Mouse (Mus musculus) liver, postnatal 0 days (tissue): Measurements from ENCODE around the gene Pias4. TPM values are rescaled to one million over a fixed set of nuclear protein-coding genes. Genes with fewer than 3 reads are reported as not detected.
"Not testable (repeated sequence)": the region's sequence is repeated elsewhere in the genome, so short reads cannot be mapped to it uniquely, and the experiment has no call there.

ENCODE experiments used
- ATAC-seq: fragments of 200-750 bp; cut with Nextera tagmentation; 2 replicates; pipeline ENCODE4 v1.8.0; 2017; ENCODE audit warnings: mild to moderate bottlenecking, moderate library complexity
- DNase-seq: peaks from one replicate; pipeline ENCODE4 v3.0.0-alpha.2; 2016
- H3K27ac ChIP-seq: fragments of 300-500 bp; sonication (generic); 2 replicates; pipeline ENCODE4 v1.5.1; 2014; ENCODE audit warnings: antibody characterized with exemption, moderate library complexity, mild to moderate bottlenecking, low read depth
- H3K27me3 ChIP-seq: fragments of 300-500 bp; sonication (generic); 2 replicates; pipeline ENCODE4 v1.6.1; 2014; ENCODE audit warnings: low read length, control low read depth, mixed read lengths; ENCODE audit not compliant: insufficient read depth
- H3K36me3 ChIP-seq: fragments of 300-500 bp; sonication (generic); replicated peaks from 2 replicates; pipeline ENCODE4 v1.6.1; 2014; ENCODE audit warnings: mild to moderate bottlenecking, control low read depth, low read length, moderate library complexity, mixed read lengths; ENCODE audit not compliant: insufficient read depth
- H3K4me1 ChIP-seq: fragments of 300-500 bp; sonication (generic); 2 replicates; pipeline ENCODE4 v1.6.1; 2014; ENCODE audit warnings: antibody characterized with exemption, mild to moderate bottlenecking, control low read depth; ENCODE audit not compliant: insufficient read depth
- H3K4me2 ChIP-seq: fragments of 300-500 bp; sonication (generic); 2 replicates; pipeline ENCODE4 v1.6.1; 2014; ENCODE audit warnings: low read depth, mild to moderate bottlenecking, low read length, moderate library complexity, mixed read lengths
- H3K4me3 ChIP-seq: fragments of 300-500 bp; sonication (generic); 2 replicates; pipeline ENCODE4 v1.5.1; 2014; ENCODE audit warnings: low read depth, low read length
- H3K9ac ChIP-seq: fragments of 300-500 bp; sonication (generic); replicated peaks from 2 replicates; pipeline ENCODE4 v1.6.1; 2014; ENCODE audit warnings: mild to moderate bottlenecking, moderate library complexity
- H3K9me3 ChIP-seq: fragments of 300-500 bp; sonication (generic); 2 replicates; pipeline ENCODE4 v1.6.1; 2016; ENCODE audit warnings: mild to moderate bottlenecking, control low read depth, low read length, mixed read lengths
- CTCF ChIP-seq: sonication (generic); IDR thresholded peaks from 2 replicates; pipeline ENCODE4 v1.5.1; 2016; ENCODE audit warnings: antibody characterized with exemption, low read depth
- EP300 ChIP-seq: IDR thresholded peaks from 2 replicates; pipeline ENCODE4 v1.6.1; 2016; ENCODE audit warnings: antibody characterized with exemption, low read depth, mild to moderate bottlenecking
- WGBS: fragments of 180-500 bp; shearing (Covaris S2); extraction: QIAGEN DNeasy Blood & Tissue Kit; methylation state at CpG from one replicate; pipeline ENCODE4 v1.1.7; 2014; ENCODE audit not compliant: insufficient replicate concordance; 5-methylcytosine and 5-hydroxymethylcytosine counted together
- polyA plus RNA-seq: library from polyadenylated mRNA; unstranded; fragments of >200 nt; fragmentation: Nextera tagmentation; extraction: Ambion mirVana; gene quantifications from 2 replicates; pipeline ENCODE4 v1.2.1, GENCODE M21; 2015

Pias4 gene
- polyA plus RNA-seq, 1 experiment from 2014 or later: 14.6 TPM

DNA sequence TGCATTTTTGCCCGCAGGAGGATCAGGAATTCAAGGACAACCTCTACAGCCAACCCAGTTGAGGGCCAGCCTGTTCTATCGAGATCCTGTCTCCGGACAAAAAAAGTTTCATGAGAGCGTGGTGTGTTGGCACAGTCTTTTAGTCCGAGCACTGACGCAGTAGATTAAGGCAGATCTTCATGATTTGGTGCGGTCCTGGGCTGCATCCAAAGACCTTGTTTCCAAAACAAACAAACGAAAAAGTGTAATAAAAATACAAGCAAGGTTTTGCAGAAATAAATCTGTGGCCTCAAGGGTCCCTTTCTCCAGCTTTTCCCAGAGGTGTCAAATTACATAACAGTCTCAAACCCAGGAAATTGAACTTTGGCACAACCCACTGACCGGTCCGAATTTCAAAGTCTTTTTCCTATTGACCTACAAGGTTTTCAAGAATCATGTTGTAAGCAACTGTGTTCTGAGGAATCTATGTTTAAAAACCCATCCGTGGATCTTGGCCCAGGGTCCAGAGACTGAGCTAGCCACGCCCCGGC lies 8.3 kb upstream of the Pias4 start:
- DNase-seq (no peak), ATAC-seq (no peak)
- 11% methylated on average over 13 of the region's 13 CpGs for WGBS
- H3K36me3 ChIP-seq: peaks cover 34% of the 10 kb centered on the region
- peak overlapping the region; percentile 93 for H3K27ac ChIP-seq
- peak overlapping the region; percentile 82 for H3K4me3 ChIP-seq
- H3K9me3 ChIP-seq: no peaks in the 10 kb centered on the region
- TF ChIP-seq EP300: no peak
- TF ChIP-seq CTCF: no peak
- H3K4me1 ChIP-seq: peaks cover 31% of the 10 kb centered on the region
- H3K27me3 ChIP-seq: no peaks in the 10 kb centered on the region
- peak overlapping the region; percentile 51 for H3K9ac ChIP-seq
- H3K4me2 ChIP-seq: peak overlapping the region; percentile 84

DNA sequence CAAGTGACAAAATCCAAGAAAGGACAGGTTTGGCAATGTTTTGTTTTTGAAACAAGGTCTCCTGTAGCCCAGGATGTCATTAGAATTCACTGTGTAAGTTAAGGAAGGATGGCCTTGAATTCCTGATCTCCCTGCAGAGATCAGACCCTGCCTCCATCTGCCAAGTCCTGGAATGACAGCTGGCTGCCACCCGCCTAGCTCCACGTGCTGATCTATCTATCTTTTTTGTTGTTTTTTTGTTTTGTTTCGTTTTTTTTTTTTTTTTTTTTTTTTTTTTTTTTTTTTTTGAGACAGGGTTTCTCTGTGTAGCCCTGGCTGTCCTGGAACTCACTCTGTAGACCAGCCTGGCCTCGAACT lies 7.6 kb upstream of the Pias4 start:
- Histone ChIP-seq H3K4me1 (peaks cover 31% of the 10 kb centered on the region), H3K36me3 (peaks cover 27% of the 10 kb centered on the region), H3K4me3 (peak overlapping the region; percentile 6; the same call in 1 of the 2 replicates), H3K4me2 (peak overlapping the region; percentile 84), H3K27ac (peak overlapping the region; percentile 93)
- not testable (repeated sequence) for H3K27me3 ChIP-seq, H3K9me3 ChIP-seq, ATAC-seq, H3K9ac ChIP-seq, DNase-seq
- 9% methylated on average over 4 of the region's 4 CpGs for WGBS

DNA sequence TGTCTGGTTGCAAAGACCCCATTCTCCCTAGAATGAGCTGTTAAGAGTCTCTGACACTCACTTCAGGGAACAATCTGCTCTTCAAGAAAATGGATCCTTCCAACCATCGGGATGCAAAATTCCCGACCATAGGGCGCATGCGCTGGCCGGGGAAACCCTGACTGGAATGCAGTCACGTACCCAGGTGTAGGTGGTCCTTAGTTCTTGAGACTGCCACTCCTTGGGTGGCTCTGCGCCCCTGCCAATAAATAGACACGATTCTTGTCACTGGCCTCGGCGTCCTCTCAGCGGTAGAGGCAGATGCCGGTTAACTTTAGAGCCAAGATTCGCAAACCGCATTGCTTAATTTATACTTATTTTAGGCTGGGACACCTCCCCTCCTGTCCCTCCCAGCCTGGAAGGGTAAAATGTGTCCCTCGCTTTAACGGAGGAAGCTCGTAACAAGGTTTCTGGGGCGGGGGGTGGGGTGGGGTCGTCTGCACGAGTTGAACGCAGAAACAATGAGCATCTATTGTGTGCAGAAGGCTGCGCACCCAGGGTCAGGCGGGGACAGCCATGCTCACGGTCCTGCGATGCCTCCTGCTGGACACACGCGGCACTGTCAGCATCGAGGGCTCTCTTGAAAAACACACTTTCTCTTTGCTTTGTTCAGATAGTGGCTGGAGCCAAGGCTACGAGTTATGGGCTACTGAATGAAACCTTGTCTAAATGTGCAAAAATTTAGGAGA lies 7.1 kb upstream of the Pias4 start:
- Histone ChIP-seq H3K4me1 (peaks cover 31% of the 10 kb centered on the region), H3K4me2 (peak overlapping the region; percentile 84), H3K9me3 (no peaks in the 10 kb centered on the region), H3K36me3 (peaks cover 22% of the 10 kb centered on the region), H3K27ac (peak overlapping the region; percentile 93), H3K4me3 (peak overlapping the region; percentile 6; the same call in 1 of the 2 replicates), H3K27me3 (no peaks in the 10 kb centered on the region), H3K9ac (no peak overlapping the region)
- TF ChIP-seq EP300 (no peak), CTCF (peak; percentile 98)
- ATAC-seq (peak; percentile 25), DNase-seq (peak; percentile 91)
- 9% methylated on average over 29 of the region's 29 CpGs for WGBS

DNA sequence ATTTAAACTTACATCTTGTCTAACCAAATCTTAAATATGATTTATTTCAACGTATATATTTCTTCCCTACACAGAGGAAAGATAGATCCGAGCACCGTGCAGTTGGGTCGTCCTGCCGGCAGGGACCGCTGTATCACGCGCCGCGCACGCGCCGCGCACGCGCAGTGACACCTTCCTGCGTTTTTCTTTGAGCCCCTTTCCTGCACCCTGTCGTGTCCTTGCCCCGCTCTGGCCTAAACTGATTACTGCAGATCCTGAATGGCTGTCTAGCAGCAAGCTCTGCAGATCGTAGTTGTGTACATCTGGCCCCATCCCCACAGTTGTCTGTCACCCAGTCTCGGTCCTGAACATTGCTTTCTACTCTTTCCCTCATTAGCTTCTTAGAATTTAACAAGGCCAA lies 5.4 kb upstream of the Pias4 start:
- Histone ChIP-seq H3K9me3 (no peaks in the 10 kb centered on the region), H3K9ac (0 out of 2 replicates have a peak overlapping the region, but pooled peaks have one; percentile 17), H3K4me3 (0 out of 2 replicates have a peak overlapping the region, but pooled peaks have one; percentile 14), H3K36me3 (peaks cover 5% of the 10 kb centered on the region), H3K27me3 (no peaks in the 10 kb centered on the region), H3K4me2 (peak overlapping the region; percentile 57), H3K4me1 (peaks cover 33% of the 10 kb centered on the region), H3K27ac (peak overlapping the region; percentile 68)
- peak; percentile 87 for DNase-seq
- ATAC-seq: peak; percentile 12; the same call in 1 of the 2 replicates
- TF ChIP-seq EP300 (no peak), CTCF (peak; percentile 96)
- WGBS: 7% methylated on average over 21 of the region's 21 CpGs

DNA sequence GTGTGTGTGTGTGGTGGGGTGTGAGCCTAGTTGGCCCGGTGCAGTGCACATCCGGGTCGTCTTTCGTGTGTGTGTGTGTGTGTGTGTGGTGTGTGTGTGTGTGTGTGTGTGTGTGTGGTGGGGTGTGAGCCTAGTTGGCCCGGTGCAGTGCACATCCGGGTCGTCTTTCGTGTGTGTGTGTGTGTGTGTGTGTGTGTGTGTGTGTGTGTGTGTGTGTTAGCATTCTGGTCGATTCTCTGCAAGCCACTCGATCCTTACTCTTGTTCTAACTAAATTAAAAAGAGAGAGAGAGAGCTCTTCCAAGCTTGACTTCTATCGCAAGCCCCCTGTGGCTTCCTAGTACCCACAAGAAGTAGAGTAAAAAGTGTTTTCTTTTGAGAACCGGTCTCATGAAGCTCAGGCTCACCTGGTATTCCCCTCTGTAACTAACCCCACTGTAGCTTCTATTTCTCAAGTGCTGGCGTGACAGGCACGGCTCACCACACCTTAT lies 1.7 kb upstream of the Pias4 start:
- H3K4me3 ChIP-seq, H3K9me3 ChIP-seq, DNase-seq, H3K36me3 ChIP-seq, H3K27me3 ChIP-seq, H3K9ac ChIP-seq: not testable (repeated sequence)
- peak overlapping the region; percentile 50; the same call in 1 of the 2 replicates for H3K27ac ChIP-seq
- ATAC-seq: peak; percentile 45
- 15% methylated on average over 8 of the region's 14 CpGs for whole genome bisulfite sequencing
- peak overlapping the region; percentile 43 for H3K4me2 ChIP-seq
- peaks cover 22% of the 10 kb centered on the region for H3K4me1 ChIP-seq

DNA sequence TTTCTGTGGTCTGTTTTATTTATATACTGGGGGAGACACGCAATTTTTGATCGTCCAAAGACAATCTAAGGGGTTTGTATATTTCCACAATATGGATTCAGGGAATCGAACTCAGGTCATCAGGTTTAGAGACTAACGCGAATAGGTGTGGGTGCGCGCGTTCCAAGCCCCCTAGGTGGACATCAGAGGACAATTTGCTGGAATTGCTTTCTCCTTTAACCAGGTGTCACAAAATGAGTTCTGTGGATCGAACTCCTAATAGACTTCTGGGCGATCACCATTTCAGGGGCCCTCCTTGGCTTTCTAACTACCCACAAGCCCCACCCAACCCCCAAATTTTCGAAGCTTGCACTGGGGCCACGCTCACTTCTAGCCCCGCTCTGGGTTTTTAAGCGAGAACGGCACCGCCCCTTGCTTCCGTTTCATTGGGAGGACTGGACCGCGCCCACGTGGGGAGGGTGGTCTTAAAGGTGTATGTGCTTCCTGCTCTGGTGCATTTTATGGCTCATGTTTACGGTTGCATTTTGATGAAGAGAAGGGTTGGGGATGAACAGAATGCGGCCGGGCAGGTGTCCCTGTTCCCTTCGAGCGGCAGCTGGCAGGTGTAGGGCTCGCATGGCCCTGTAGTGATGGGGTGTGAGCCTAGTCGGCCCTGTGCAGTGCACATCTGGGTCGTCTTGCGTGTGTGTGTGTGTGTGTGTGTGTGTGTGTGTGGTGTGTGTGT lies 960 bp upstream of the Pias4 start:
- H3K4me3 ChIP-seq: peak overlapping the region; percentile 83
- WGBS: 1% methylated on average over 29 of the region's 29 CpGs
- peaks cover 22% of the 10 kb centered on the region for H3K4me1 ChIP-seq
- peak; percentile 44 for ATAC-seq
- no peak for TF ChIP-seq CTCF
- TF ChIP-seq EP300: no peak
- peak overlapping the region; percentile 88 for H3K27ac ChIP-seq
- no peaks in the 10 kb centered on the region for H3K9me3 ChIP-seq
- DNase-seq: peak; percentile 90
- H3K27me3 ChIP-seq: no peaks in the 10 kb centered on the region
- H3K9ac ChIP-seq: peak overlapping the region; percentile 41
- peak overlapping the region; percentile 91 for H3K4me2 ChIP-seq
- peaks cover 7% of the 10 kb centered on the region; the same call in 1 of the 2 replicates for H3K36me3 ChIP-seq
